Comparison of ENCODE assay signal across 22 mouse cellular contexts in genomic region chr7:25606625-25607063, GRCm38 (mm10). TPM values are rescaled to one million over a fixed set of nuclear protein-coding genes. Genes with fewer than 3 reads are reported as not detected.
DNase-seq lines count a peak whose midpoint lies in the region; ATAC-seq lines count a peak whose summit lies in the region.
"Had no signal": no experiment of that assay in that cellular context is flagged by ENCODE, and none has a peak within 500 bp of the region (broad histone marks: within the 10 kb centered on the region; RNA-seq: fewer than 3 reads in every experiment).

No protein-coding gene starts in this region.

- H3K4me3 ChIP-seq in forebrain, embryonic 15.5 days, result no peak overlapping the region
- H3K4me3 ChIP-seq: embryonic facial prominence, embryonic 10.5 days; left cerebral cortex, adult 2 months; limb, embryonic 10.5 days; midbrain, embryonic 10.5 days; neural tube, embryonic 13.5 days had no signal

- H3K27ac ChIP-seq in forebrain, embryonic 15.5 days (replicated peaks), result no peak overlapping the region
- H3K27ac ChIP-seq: embryonic facial prominence, embryonic 10.5 days; left cerebral cortex, adult 2 months; limb, embryonic 10.5 days; liver, embryonic 14.5 days; midbrain, embryonic 10.5 days; neural tube, embryonic 13.5 days had no signal

- no peaks in the 10 kb centered on the region for H3K27me3 ChIP-seq in forebrain, embryonic 15.5 days
- H3K27me3 ChIP-seq: neural tube, embryonic 13.5 days had no signal

- DNase-seq in 416B (ENCODE audit: low read depth) (peak; percentile 41), A20 (ENCODE audit: low read depth, low spot score) (peak; percentile 57)
- no peak for DNase-seq in layer of hippocampus, postnatal 36 days
- DNase-seq in ovary, postnatal 36 days (ENCODE audit: low spot score), result no peak
- DNase-seq: adrenal gland, postnatal 25 days; cerebellum, postnatal 10 days; heart, postnatal 4 days; right cerebral cortex, postnatal 4 days had no signal

- no peaks in the 10 kb centered on the region for H3K9me3 ChIP-seq in forebrain, embryonic 15.5 days
- H3K9me3 ChIP-seq: embryonic facial prominence, embryonic 10.5 days; limb, embryonic 10.5 days; midbrain, embryonic 10.5 days had no signal

- H3K4me2 ChIP-seq in forebrain, embryonic 15.5 days (replicated peaks), result no peak overlapping the region
- H3K4me2 ChIP-seq: neural tube, embryonic 13.5 days had no signal

- 87% methylated on average over 4 of the region's 4 CpGs for WGBS in forebrain, embryonic 15.5 days

- peak; percentile 67 for ATAC-seq in granulocyte monocyte progenitor cell, adult 5-6 weeks (replicated peaks; ENCODE audit: poor library complexity, severe bottlenecking)
- ATAC-seq in neutrophil, adult 5-6 weeks (ENCODE audit: extremely low read depth, insufficient number of reproducible peaks, low FRiP score, poor library complexity, severe bottlenecking), result peak; percentile 39
- no peak for ATAC-seq in forebrain, embryonic 15.5 days (replicated peaks)
- ATAC-seq: activated CD4-positive, CD25-positive, alpha-beta regulatory T cell, adult 4 months; forebrain, embryonic 14.5 days; lung, postnatal 0 days had no signal

- H3K9ac ChIP-seq in forebrain, embryonic 15.5 days (replicated peaks), result no peak overlapping the region
- H3K9ac ChIP-seq: liver, embryonic 14.5 days; neural tube, embryonic 13.5 days had no signal

- H3K36me3 ChIP-seq in forebrain, embryonic 15.5 days, result no peaks in the 10 kb centered on the region
- H3K36me3 ChIP-seq: embryonic facial prominence, embryonic 10.5 days; limb, embryonic 10.5 days; midbrain, embryonic 10.5 days; neural tube, embryonic 13.5 days had no signal

- no peaks in the 10 kb centered on the region for H3K4me1 ChIP-seq in forebrain, embryonic 15.5 days
- H3K4me1 ChIP-seq: embryonic facial prominence, embryonic 10.5 days; limb, embryonic 10.5 days; midbrain, embryonic 10.5 days; neural tube, embryonic 13.5 days had no signal

RNA-seq across cellular contexts. Expression of gene Erich4, which starts 9.0 kb away (rescaled TPM):
- not detected in 2 replicates for total RNA-seq in granulocyte monocyte progenitor cell, adult 5-6 weeks (2014; fragmentation: Nextera tagmentation)
- total RNA-seq in granulocyte monocyte progenitor cell, adult 5-6 weeks (2017), result not detected in 2 replicates
- total RNA-seq in neutrophil, adult 5-6 weeks (2017), result not detected in 2 replicates
- under 1 TPM in 1 of 2 experiments, not detected in 1; 0.40 TPM for total RNA-seq in layer of hippocampus, postnatal 36 days (2021)
- polyA plus RNA-seq in forebrain, embryonic 15.5 days (2015; fragmentation: Nextera tagmentation; extraction: Ambion mirVana), result not detected in 2 replicates
- total RNA-seq: adrenal gland, postnatal 25 days; heart, postnatal 4 days; left cerebral cortex, adult 2 months had no signal
- polyA plus RNA-seq: activated CD4-positive, CD25-positive, alpha-beta regulatory T cell, adult 4 months; embryonic facial prominence, embryonic 10.5 days; forebrain, embryonic 14.5 days; heart, embryonic 14.5 days; limb, embryonic 10.5 days; lung, postnatal 0 days; midbrain, embryonic 10.5 days; neural tube, embryonic 13.5 days; thymus, postnatal 0 days had no signal

RNA-seq across cellular contexts. Expression of gene Dmac2, which starts 12.6 kb away (rescaled TPM):
- 36.0 and 41.9 TPM in 2 replicates for total RNA-seq in granulocyte monocyte progenitor cell, adult 5-6 weeks (2014; fragmentation: Nextera tagmentation)
- total RNA-seq in granulocyte monocyte progenitor cell, adult 5-6 weeks (2017), result 35.6 and 39.0 TPM in 2 replicates
- 129 and 155 TPM in 2 replicates for total RNA-seq in neutrophil, adult 5-6 weeks (2017)
- 10 to 100 TPM; 50.1 to 51.4 TPM for total RNA-seq in layer of hippocampus, postnatal 36 days (2021)
- polyA plus RNA-seq in forebrain, embryonic 15.5 days (2015; fragmentation: Nextera tagmentation; extraction: Ambion mirVana), result 32.1 and 36.3 TPM in 2 replicates

RNA-seq across cellular contexts. Expression of gene B3gnt8, which starts 19.8 kb away (rescaled TPM):
- total RNA-seq in granulocyte monocyte progenitor cell, adult 5-6 weeks (2014; fragmentation: Nextera tagmentation), result 18.7 and 26.1 TPM in 2 replicates
- 14.6 and 22.9 TPM in 2 replicates for total RNA-seq in granulocyte monocyte progenitor cell, adult 5-6 weeks (2017)
- 31.7 and 33.4 TPM in 2 replicates for total RNA-seq in neutrophil, adult 5-6 weeks (2017)
- 1 to 10 TPM; 1.6 to 1.8 TPM for total RNA-seq in layer of hippocampus, postnatal 36 days (2021)
- 0.38 and 0.50 TPM in 2 replicates for polyA plus RNA-seq in forebrain, embryonic 15.5 days (2015; fragmentation: Nextera tagmentation; extraction: Ambion mirVana)

RNA-seq across cellular contexts. Expression of gene Bckdha, which starts 52.1 kb away (rescaled TPM):
- total RNA-seq in granulocyte monocyte progenitor cell, adult 5-6 weeks (2014; fragmentation: Nextera tagmentation), result 42.3 and 76.3 TPM in 2 replicates
- total RNA-seq in granulocyte monocyte progenitor cell, adult 5-6 weeks (2017), result 59.8 and 64.6 TPM in 2 replicates
- total RNA-seq in neutrophil, adult 5-6 weeks (2017), result 34.4 and 37.0 TPM in 2 replicates
- 10 to 100 TPM; 36.7 to 38.3 TPM for total RNA-seq in layer of hippocampus, postnatal 36 days (2021)
- polyA plus RNA-seq in forebrain, embryonic 15.5 days (2015; fragmentation: Nextera tagmentation; extraction: Ambion mirVana), result 57.8 and 62.1 TPM in 2 replicates

RNA-seq across cellular contexts. Expression of gene Exosc5, which starts 52.3 kb away (rescaled TPM):
- total RNA-seq in granulocyte monocyte progenitor cell, adult 5-6 weeks (2014; fragmentation: Nextera tagmentation), result 84.1 and 154 TPM in 2 replicates
- total RNA-seq in granulocyte monocyte progenitor cell, adult 5-6 weeks (2017), result 73.1 and 81.3 TPM in 2 replicates
- 33.1 and 40.1 TPM in 2 replicates for total RNA-seq in neutrophil, adult 5-6 weeks (2017)
- total RNA-seq in layer of hippocampus, postnatal 36 days (2021), result 10 to 100 TPM; 28.6 to 28.7 TPM
- 50.5 and 51.8 TPM in 2 replicates for polyA plus RNA-seq in forebrain, embryonic 15.5 days (2015; fragmentation: Nextera tagmentation; extraction: Ambion mirVana)

Comparison
In these comparisons a context has a peak if more than half of its experiments do, and no peak if none do; other contexts are left out.
1. DNase-seq: peak in 416B (single experiment) and A20 (single experiment); none in layer of hippocampus, postnatal 36 days (0 of 2) and ovary, postnatal 36 days (single experiment).
2. RNA of gene B3gnt8, which starts 19.8 kb away (total RNA-seq): 31.7 to 33.4 TPM in neutrophil, adult 5-6 weeks and 14.6 to 26.1 TPM in granulocyte monocyte progenitor cell, adult 5-6 weeks; 1.6 to 1.8 TPM in layer of hippocampus, postnatal 36 days; every median in the first group is over 4 times any median in the second.